Mouse (Mus musculus) cerebellum, postnatal 10 days (tissue): ENCODE results near the gene Dnmbp.

Experiments used
- DNase-seq, 2 experiments: peaks; one replicate each; pipeline ENCODE4 v3.0.0; 2021; ENCODE audit warnings: mixed read lengths in 2 of 2

The Dnmbp gene

GRCm38 (mm10) chr19:43943076-43943475 lies 3.1 kb upstream of the Dnmbp start:
- DNase-seq, result no peak

- no peak for DNase-seq
These were observed 721 bp downstream of the Dnmbp start for GRCm38 (mm10) chr19:43939171-43939768.

GRCm38 (mm10) chr19:43938355-43938754 lies 1.6 kb downstream of the Dnmbp start:
- no peak for DNase-seq

- no peak for DNase-seq
These were observed 9.1 kb downstream of the Dnmbp start for GRCm38 (mm10) chr19:43930926-43931325.

- no peak for DNase-seq
These were observed 9.6 kb downstream of the Dnmbp start for GRCm38 (mm10) chr19:43930366-43930765.

GRCm38 (mm10) chr19:43929869-43930268 lies 10.1 kb downstream of the Dnmbp start:
- DNase-seq, result no peak

- DNase-seq, result no peak
These were observed 12.0 kb downstream of the Dnmbp start for GRCm38 (mm10) chr19:43927967-43928366.

GRCm38 (mm10) chr19:43927057-43927456 lies 12.9 kb downstream of the Dnmbp start:
- DNase-seq, result peak; percentile 80 to 82

GRCm38 (mm10) chr19:43926141-43926987 lies 13.6 kb downstream of the Dnmbp start:
- DNase-seq, result peak in 1 of 2 experiments; percentile 10

GRCm38 (mm10) chr19:43924361-43924760 lies 15.6 kb downstream of the Dnmbp start:
- peak in 1 of 2 experiments; percentile 21 for DNase-seq

GRCm38 (mm10) chr19:43922963-43923362 lies 17.0 kb downstream of the Dnmbp start:
- DNase-seq, result no peak

- no peak for DNase-seq
These were observed 18.6 kb downstream of the Dnmbp start for GRCm38 (mm10) chr19:43921410-43921809.

- DNase-seq, result peak in 1 of 2 experiments; percentile 13
These were observed 19.3 kb downstream of the Dnmbp start for GRCm38 (mm10) chr19:43920453-43921300.

- no peak for DNase-seq
These were observed 20.1 kb downstream of the Dnmbp start for GRCm38 (mm10) chr19:43919841-43920240.

GRCm38 (mm10) chr19:43918834-43919233 lies 21.2 kb downstream of the Dnmbp start:
- DNase-seq, result no peak

- DNase-seq, result no peak
These were observed 22.2 kb downstream of the Dnmbp start for GRCm38 (mm10) chr19:43917763-43918162.

GRCm38 (mm10) chr19:43917406-43917691 lies 22.6 kb downstream of the Dnmbp start:
- no peak for DNase-seq

GRCm38 (mm10) chr19:43916586-43917405 lies 23.2 kb downstream of the Dnmbp start:
- no peak for DNase-seq

- no peak for DNase-seq
These were observed 24.6 kb downstream of the Dnmbp start for GRCm38 (mm10) chr19:43915431-43915830.

- no peak for DNase-seq
These were observed 25.0 kb downstream of the Dnmbp start for GRCm38 (mm10) chr19:43914986-43915385.

- DNase-seq, result no peak
These were observed 27.1 kb downstream of the Dnmbp start for GRCm38 (mm10) chr19:43912775-43913486.

GRCm38 (mm10) chr19:43906492-43906891 lies 33.5 kb downstream of the Dnmbp start:
- no peak for DNase-seq
